Mouse (Mus musculus) MEL (cell line): ENCODE results near the gene Mmp27. TPM values are rescaled to one million over a fixed set of nuclear protein-coding genes. Genes with fewer than 3 reads are reported as not detected.

Experiments
- DNase-seq: peaks from one replicate; pipeline ENCODE4 v3.0.0; 2011; ENCODE audit warnings: low read depth, low spot score
- H3K27ac ChIP-seq: 2 replicates; pipeline ENCODE4 v1.5.1; 2012; ENCODE audit warnings: low read depth, mild to moderate bottlenecking, control low read depth, low read length, moderate library complexity; ENCODE audit not compliant: control insufficient read depth
- H3K27me3 ChIP-seq, 2 experiments: fragments of 150-350 bp in 1 of 2; sonication (generic) in 1 of 2; 2 replicates each; pipeline ENCODE4 v1.6.1; 2012; ENCODE audit warnings: low read length in 2 of 2, mild to moderate bottlenecking in 2 of 2, improper control_type of control experiment in 1 of 2, moderate library complexity in 1 of 2; ENCODE audit not compliant: insufficient read depth in 2 of 2, control insufficient read depth in 1 of 2
- H3K36me3 ChIP-seq, 2 experiments: 2 replicates each; pipeline ENCODE4 v1.6.1; 2012 to 2014; ENCODE audit warnings: low read length in 2 of 2, improper control_type of control experiment in 1 of 2, inconsistent platforms in 1 of 2, mild to moderate bottlenecking in 1 of 2; ENCODE audit not compliant: insufficient read depth in 2 of 2, control insufficient read depth in 1 of 2
- H3K4me1 ChIP-seq, 2 experiments: fragments of 150-350 bp in 1 of 2; sonication (generic) in 1 of 2; 2 replicates each; pipeline ENCODE4 v1.6.1; 2012; ENCODE audit warnings: low read length in 2 of 2, improper control_type of control experiment in 1 of 2, mild to moderate bottlenecking in 1 of 2; ENCODE audit not compliant: insufficient read depth in 2 of 2, control insufficient read depth in 1 of 2
- H3K4me3 ChIP-seq, 2 experiments: fragments of 150-350 bp in 1 of 2; sonication (generic) in 1 of 2; 2 replicates each; pipeline ENCODE4 v1.5.1; 2012; ENCODE audit warnings: low read depth in 2 of 2, low read length in 2 of 2, mild to moderate bottlenecking in 2 of 2, moderate library complexity in 2 of 2, control low read depth in 1 of 2, improper control_type of control experiment in 1 of 2; ENCODE audit not compliant: control insufficient read depth in 1 of 2, insufficient read depth in 1 of 2
- H3K79me2 ChIP-seq: 2 replicates; pipeline ENCODE4 v1.6.1; 2012; ENCODE audit warnings: mild to moderate bottlenecking, low read length, moderate library complexity; ENCODE audit not compliant: control insufficient read depth, poor library complexity, insufficient read depth
- H3K9ac ChIP-seq: 2 replicates; pipeline ENCODE4 v1.6.1; 2012; ENCODE audit warnings: low read depth, mild to moderate bottlenecking, control low read depth, low read length, moderate library complexity; ENCODE audit not compliant: control insufficient read depth, poor library complexity, severe bottlenecking
- H3K9me3 ChIP-seq: fragments of 150-350 bp; sonication (generic); replicated peaks from 2 replicates; pipeline ENCODE4 v1.6.1; 2012; ENCODE audit warnings: mild to moderate bottlenecking, low read length, improper control_type of control experiment, moderate library complexity; ENCODE audit not compliant: insufficient read depth
- CHD1 ChIP-seq: IDR thresholded peaks from 2 replicates; pipeline ENCODE4 v1.6.1; 2012; ENCODE audit warnings: low read depth, mild to moderate bottlenecking, inconsistent platforms, low read length, improper control_type of control experiment
- CHD2 ChIP-seq: IDR thresholded peaks from 2 replicates; pipeline ENCODE4 v1.6.1; 2011; ENCODE audit warnings: low read length, improper control_type of control experiment
- E2F4 ChIP-seq: IDR thresholded peaks from 2 replicates; pipeline ENCODE4 v1.6.1; 2011; ENCODE audit warnings: low read depth, low read length, improper control_type of control experiment, borderline replicate concordance
- GABPA ChIP-seq: IDR thresholded peaks from 2 replicates; pipeline ENCODE4 v1.6.1; 2012; ENCODE audit warnings: low read depth, mild to moderate bottlenecking, inconsistent platforms, low read length, improper control_type of control experiment, moderate library complexity
- GATA1 ChIP-seq: IDR thresholded peaks from 2 replicates; pipeline ENCODE4 v1.6.1; 2011; ENCODE audit warnings: low read depth, low read length, improper control_type of control experiment
- JUND ChIP-seq: IDR thresholded peaks from 2 replicates; pipeline ENCODE4 v1.6.1; 2011; ENCODE audit warnings: low read depth, mild to moderate bottlenecking, improper control_type of control experiment, low read length
- MAZ ChIP-seq: IDR thresholded peaks from 2 replicates; pipeline ENCODE4 v1.6.1; 2012; ENCODE audit warnings: low read depth, mild to moderate bottlenecking, inconsistent platforms, low read length, improper control_type of control experiment
- MEF2A ChIP-seq: IDR thresholded peaks from 2 replicates; pipeline ENCODE4 v1.6.1; 2014; ENCODE audit warnings: low read depth, mild to moderate bottlenecking, inconsistent platforms, low read length, improper control_type of control experiment; ENCODE audit not compliant: poor library complexity, insufficient replicate concordance, severe bottlenecking; ENCODE audit errors: extremely low read depth
- MYC ChIP-seq: IDR thresholded peaks from 2 replicates; pipeline ENCODE4 v1.6.1; 2011; ENCODE audit warnings: low read depth, mild to moderate bottlenecking, low read length, improper control_type of control experiment, moderate library complexity
- NRF1 ChIP-seq: IDR thresholded peaks from 2 replicates; pipeline ENCODE4 v1.6.1; 2014; ENCODE audit warnings: low read depth, mild to moderate bottlenecking, inconsistent platforms, low read length, improper control_type of control experiment, moderate library complexity; ENCODE audit not compliant: poor library complexity, insufficient read depth, severe bottlenecking
- RAD21 ChIP-seq: IDR thresholded peaks from 2 replicates; pipeline ENCODE4 v1.6.1; 2011; ENCODE audit warnings: mild to moderate bottlenecking, low read depth, low read length, improper control_type of control experiment
- SMC3 ChIP-seq: IDR thresholded peaks from 2 replicates; pipeline ENCODE4 v1.6.1; 2011; ENCODE audit warnings: low read depth, low read length, improper control_type of control experiment
- TAL1 ChIP-seq: IDR thresholded peaks from 2 replicates; pipeline ENCODE4 v1.6.1; 2012; ENCODE audit warnings: mild to moderate bottlenecking, inconsistent platforms, low read length, moderate library complexity, mixed read lengths
- TBP ChIP-seq: IDR thresholded peaks from 2 replicates; pipeline ENCODE4 v1.8.0; 2011; ENCODE audit warnings: low read depth, low read length, improper control_type of control experiment
- UBTF ChIP-seq: IDR thresholded peaks from 2 replicates; pipeline ENCODE4 v1.6.1; 2012; ENCODE audit warnings: low read depth, mild to moderate bottlenecking, inconsistent platforms, low read length, improper control_type of control experiment, moderate library complexity, borderline replicate concordance; ENCODE audit not compliant: insufficient read depth
- USF1 ChIP-seq: IDR thresholded peaks from 2 replicates; pipeline ENCODE4 v1.6.1; 2014; ENCODE audit warnings: low read depth, mild to moderate bottlenecking, inconsistent platforms, low read length, improper control_type of control experiment, moderate library complexity
- polyA plus RNA-seq, 2 experiments: library from polyadenylated mRNA; stranded (reverse) in 1 of 2; unstranded in 1 of 2; fragments of >175 nt in 1 of 2; fragments of >200 nt in 1 of 2; gene quantifications; 2 replicates each; pipeline versions ENCODE4 v1.2.1 to v1.2.4; 2012; ENCODE audit warnings: low replicate concordance in 2 of 2, low read depth in 1 of 2; ENCODE audit not compliant: insufficient read length in 2 of 2, insufficient read depth in 1 of 2, missing spikeins in 1 of 2
- total RNA-seq: library from RNA; depleted of rRNA; stranded (reverse); fragments of 300-350 nt; gene quantifications from 2 replicates; pipeline ENCODE4 v1.2.3, GENCODE M21; 2012

Mmp27 gene
- total and polyA plus RNA-seq, 3 experiments = 0.27 TPM; not detected in 2

GRCm38 (mm10) chr9:7545920-7546319, 25.3 kb upstream of the Mmp27 start:
- no peak overlapping the region for H3K9ac ChIP-seq
- no peak for DNase-seq
- peaks cover 0 to 2% of the 10 kb centered on the region in 2 experiments; a peak in 2 of 4 replicates for H3K27me3 ChIP-seq
- H3K27ac ChIP-seq = no peak overlapping the region
- TF ChIP-seq MEF2A (no peak), JUND (no peak), RAD21 (no peak), NRF1 (no peak), MYC (no peak), MAZ (no peak), E2F4 (no peak), GABPA (no peak), UBTF (no peak), SMC3 (no peak), CHD1 (no peak), CHD2 (no peak), TBP (no peak), GATA1 (no peak)
- no peak overlapping the region for H3K4me3 ChIP-seq
- no peaks in the 10 kb centered on the region for H3K79me2 ChIP-seq
- no peaks in the 10 kb centered on the region for H3K4me1 ChIP-seq
- no peaks in the 10 kb centered on the region for H3K36me3 ChIP-seq
- no peaks in the 10 kb centered on the region for H3K9me3 ChIP-seq

GRCm38 (mm10) chr9:7551943-7552342, 19.3 kb upstream of the Mmp27 start:
- H3K9ac ChIP-seq = no peak overlapping the region
- H3K27me3 ChIP-seq = no peaks in the 10 kb centered on the region; a peak in 1 of 4 replicates
- no peaks in the 10 kb centered on the region for H3K79me2 ChIP-seq
- H3K36me3 ChIP-seq = no peaks in the 10 kb centered on the region
- no peak for TF ChIP-seq TAL1
- H3K9me3 ChIP-seq = no peaks in the 10 kb centered on the region
- H3K27ac ChIP-seq = no peak overlapping the region
- H3K4me1 ChIP-seq = no peaks in the 10 kb centered on the region
- H3K4me3 ChIP-seq = no peak overlapping the region
- DNase-seq = no peak

DNA sequence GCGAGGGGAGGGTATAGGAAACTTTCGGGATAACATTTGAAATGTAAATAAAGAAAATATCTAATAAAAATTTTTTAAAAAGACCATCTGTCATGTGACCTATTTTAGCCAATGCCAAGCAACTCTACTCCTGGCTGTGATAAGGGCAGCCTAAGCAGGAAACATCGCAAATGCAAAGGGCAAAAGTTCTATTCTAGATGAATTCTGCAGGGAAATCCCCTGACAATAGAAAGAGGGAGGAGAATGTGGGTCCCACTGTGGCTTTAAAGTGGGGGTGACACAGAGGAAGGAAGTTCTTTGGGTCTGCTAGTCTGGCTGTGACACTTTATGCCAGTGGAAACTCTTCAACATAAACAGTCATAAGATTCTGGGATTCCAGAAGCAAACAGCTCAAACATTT, 17.7 kb upstream of the Mmp27 start:
- no peaks in the 10 kb centered on the region; a peak in 1 of 4 replicates for H3K27me3 ChIP-seq
- TF ChIP-seq MYC = no peak
- peak; percentile 69; the same call in 1 of the 2 replicates for TF ChIP-seq USF1
- no peak overlapping the region for H3K9ac ChIP-seq
- no peak for DNase-seq
- H3K27ac ChIP-seq = no peak overlapping the region
- no peak overlapping the region for H3K4me3 ChIP-seq
- no peaks in the 10 kb centered on the region for H3K36me3 ChIP-seq
- no peaks in the 10 kb centered on the region for H3K79me2 ChIP-seq
- no peaks in the 10 kb centered on the region for H3K4me1 ChIP-seq
- no peaks in the 10 kb centered on the region for H3K9me3 ChIP-seq
